Mouse (Mus musculus): Measurements from ENCODE around the gene Cops6. TPM values are rescaled to one million over a fixed set of nuclear protein-coding genes. Genes with fewer than 3 reads are reported as not detected.

Gene Cops6
- polyA plus RNA-seq, 1 experiment from 2014 or later: 154 TPM

- WGBS (ENCODE audit: insufficient replicate concordance): under 1% methylated on average over 54 of the region's 54 CpGs
- H3K4me1 ChIP-seq (ENCODE audit: control insufficient read depth, low read depth, low read length): peaks cover 23% of the 10 kb centered on the region
- H3K4me2 ChIP-seq (ENCODE audit: low read depth, low read length): peak within 1 kb of the TSS; percentile 84
- H3K9me3 ChIP-seq (replicated peaks; ENCODE audit: control insufficient read depth, low read length): no peaks in the 10 kb centered on the region
- H3K27me3 ChIP-seq (ENCODE audit: control insufficient read depth, insufficient read depth, low read depth, low read length): no peaks in the 10 kb centered on the region
- peak within 1 kb of the TSS; percentile 78 for H3K9ac ChIP-seq (ENCODE audit: low read depth, low read length)
- H3K36me3 ChIP-seq (ENCODE audit: control insufficient read depth, insufficient read depth): peaks cover 43% of the 10 kb centered on the region
- peak within 1 kb of the TSS; percentile 96 for H3K27ac ChIP-seq (ENCODE audit: low read length)
- H3K4me3 ChIP-seq (ENCODE audit: low read depth, low read length): peak within 1 kb of the TSS; percentile 81
- peak; percentile 88 for ATAC-seq (ENCODE audit: low read depth)
These were observed 11.0 kb downstream of the Cops6 start, which contains the start of the genes Ap4m1 and Mcm7 for GRCm38 (mm10) chr5:138171695-138172491. Ap4m1 (plus strand) TSS chr5:138172002. Mcm7 (minus strand) TSS chr5:138172422.

- no peak overlapping the region for H3K4me3 ChIP-seq (ENCODE audit: low read depth, low read length)
- peak overlapping the region; percentile 84; the same call in 1 of the 2 replicates for H3K4me2 ChIP-seq (ENCODE audit: low read depth, low read length)
- 61% methylated on average over 3 of the region's 3 CpGs for WGBS (ENCODE audit: insufficient replicate concordance)
These were observed 12.3 kb downstream of the Cops6 start for GRCm38 (mm10) chr5:138173217-138173616.

GRCm38 (mm10) chr5:138186950-138187638 is 26.2 kb downstream of the Cops6 start, which contains the start of the genes Taf6 and Cnpy4:
Taf6 (minus strand) TSS chr5:138187451.
Cnpy4 (plus strand) TSS chr5:138187485.
- Histone ChIP-seq H3K36me3 (ENCODE audit: control insufficient read depth, insufficient read depth) (peaks cover 16% of the 10 kb centered on the region; the same call in 1 of the 2 replicates), H3K27me3 (ENCODE audit: control insufficient read depth, insufficient read depth, low read depth, low read length) (no peaks in the 10 kb centered on the region), H3K27ac (ENCODE audit: low read length) (peak within 1 kb of the TSS; percentile 78), H3K4me2 (ENCODE audit: low read depth, low read length) (peak within 1 kb of the TSS; percentile 78), H3K9me3 (replicated peaks; ENCODE audit: control insufficient read depth, low read length) (no peaks in the 10 kb centered on the region), H3K4me1 (ENCODE audit: control insufficient read depth, low read depth, low read length) (peaks cover 17% of the 10 kb centered on the region), H3K9ac (ENCODE audit: low read depth, low read length) (peak within 1 kb of the TSS; percentile 89), H3K4me3 (ENCODE audit: low read depth, low read length) (peak within 1 kb of the TSS; percentile 86)
- ATAC-seq (ENCODE audit: low read depth): peak; percentile 86
- under 1% methylated on average over 31 of the region's 31 CpGs for WGBS (ENCODE audit: insufficient replicate concordance)

More at GRCm38 (mm10) chr5:138173217-138173616, 12.3 kb downstream of the Cops6 start:
- Histone ChIP-seq H3K36me3 (ENCODE audit: control insufficient read depth, insufficient read depth) (peaks cover 37% of the 10 kb centered on the region), H3K9me3 (replicated peaks; ENCODE audit: control insufficient read depth, low read length) (no peaks in the 10 kb centered on the region), H3K27ac (ENCODE audit: low read length) (no peak overlapping the region), H3K9ac (ENCODE audit: low read depth, low read length) (no peak overlapping the region), H3K4me1 (ENCODE audit: control insufficient read depth, low read depth, low read length) (peaks cover 23% of the 10 kb centered on the region), H3K27me3 (ENCODE audit: control insufficient read depth, insufficient read depth, low read depth, low read length) (no peaks in the 10 kb centered on the region)
- ATAC-seq (ENCODE audit: low read depth): no peak

- peak overlapping the region; percentile 78 for H3K4me2 ChIP-seq (ENCODE audit: low read depth, low read length)
- peak overlapping the region; percentile 86 for H3K4me3 ChIP-seq (ENCODE audit: low read depth, low read length)
- peaks cover 10% of the 10 kb centered on the region; the same call in 1 of the 2 replicates for H3K36me3 ChIP-seq (ENCODE audit: control insufficient read depth, insufficient read depth)
- H3K9me3 ChIP-seq (replicated peaks; ENCODE audit: control insufficient read depth, low read length): no peaks in the 10 kb centered on the region
- H3K27ac ChIP-seq (ENCODE audit: low read length): peak overlapping the region; percentile 78
- ATAC-seq (ENCODE audit: low read depth): peak; percentile 86
- peaks cover 17% of the 10 kb centered on the region for H3K4me1 ChIP-seq (ENCODE audit: control insufficient read depth, low read depth, low read length)
- 0% methylated on average over 10 of the region's 10 CpGs for WGBS (ENCODE audit: insufficient replicate concordance)
- H3K27me3 ChIP-seq (ENCODE audit: control insufficient read depth, insufficient read depth, low read depth, low read length): no peaks in the 10 kb centered on the region
- H3K9ac ChIP-seq (ENCODE audit: low read depth, low read length): peak overlapping the region; percentile 78
These were observed 26.9 kb downstream of the Cops6 start for GRCm38 (mm10) chr5:138187661-138188306.

- Histone ChIP-seq H3K4me2 (ENCODE audit: low read depth, low read length) (peak within 1 kb of the TSS; percentile 99), H3K9me3 (replicated peaks; ENCODE audit: control insufficient read depth, low read length) (no peaks in the 10 kb centered on the region), H3K9ac (ENCODE audit: low read depth, low read length) (peak within 1 kb of the TSS; percentile 87), H3K4me1 (ENCODE audit: control insufficient read depth, low read depth, low read length) (peaks cover 15% of the 10 kb centered on the region), H3K4me3 (ENCODE audit: low read depth, low read length) (peak within 1 kb of the TSS; percentile 80), H3K27ac (ENCODE audit: low read length) (peak within 1 kb of the TSS; percentile 57), H3K36me3 (ENCODE audit: control insufficient read depth, insufficient read depth) (peaks cover 2% of the 10 kb centered on the region; the same call in 1 of the 2 replicates), H3K27me3 (ENCODE audit: control insufficient read depth, insufficient read depth, low read depth, low read length) (no peaks in the 10 kb centered on the region)
- ATAC-seq (ENCODE audit: low read depth): peak; percentile 83
- 5% methylated on average over 54 of the region's 54 CpGs for WGBS (ENCODE audit: insufficient replicate concordance)
These were observed 33.2 kb downstream of the Cops6 start, which contains the start of gene Mblac1 for GRCm38 (mm10) chr5:138193771-138194727. Mblac1 (plus strand) TSS chr5:138194314.

- no peaks in the 10 kb centered on the region for H3K9me3 ChIP-seq (replicated peaks; ENCODE audit: control insufficient read depth, low read length)
- no peaks in the 10 kb centered on the region for H3K27me3 ChIP-seq (ENCODE audit: control insufficient read depth, insufficient read depth, low read depth, low read length)
- peaks cover 2% of the 10 kb centered on the region; the same call in 1 of the 2 replicates for H3K36me3 ChIP-seq (ENCODE audit: control insufficient read depth, insufficient read depth)
- ATAC-seq (ENCODE audit: low read depth): peak; percentile 36
- peak overlapping the region; percentile 87 for H3K9ac ChIP-seq (ENCODE audit: low read depth, low read length)
- peak overlapping the region; percentile 57 for H3K27ac ChIP-seq (ENCODE audit: low read length)
- peaks cover 15% of the 10 kb centered on the region for H3K4me1 ChIP-seq (ENCODE audit: control insufficient read depth, low read depth, low read length)
- WGBS (ENCODE audit: insufficient replicate concordance): under 1% methylated on average over 29 of the region's 29 CpGs
- peak overlapping the region; percentile 80 for H3K4me3 ChIP-seq (ENCODE audit: low read depth, low read length)
- H3K4me2 ChIP-seq (ENCODE audit: low read depth, low read length): peak overlapping the region; percentile 99
These were observed 34.0 kb downstream of the Cops6 start for GRCm38 (mm10) chr5:138194755-138195345.

GRCm38 (mm10) chr5:138195463-138195862 is 34.6 kb downstream of the Cops6 start:
- Histone ChIP-seq H3K4me2 (ENCODE audit: low read depth, low read length) (peak overlapping the region; percentile 99), H3K27ac (ENCODE audit: low read length) (peak overlapping the region; percentile 57; the same call in 1 of the 2 replicates), H3K4me3 (ENCODE audit: low read depth, low read length) (peak overlapping the region; percentile 80), H3K27me3 (ENCODE audit: control insufficient read depth, insufficient read depth, low read depth, low read length) (no peaks in the 10 kb centered on the region), H3K9me3 (replicated peaks; ENCODE audit: control insufficient read depth, low read length) (no peaks in the 10 kb centered on the region), H3K36me3 (ENCODE audit: control insufficient read depth, insufficient read depth) (no peaks in the 10 kb centered on the region), H3K4me1 (ENCODE audit: control insufficient read depth, low read depth, low read length) (peaks cover 15% of the 10 kb centered on the region), H3K9ac (ENCODE audit: low read depth, low read length) (peak overlapping the region; percentile 87; the same call in 1 of the 2 replicates)
- ATAC-seq (ENCODE audit: low read depth): no peak
- 51% methylated on average over 7 of the region's 7 CpGs for WGBS (ENCODE audit: insufficient replicate concordance)
